Mouse (Mus musculus): ENCODE measurements at regions not wholly inside any gene's neighbourhood (a gene's known extent, or its start where the extent isn't known, plus 50 kb on each side); places are given as distances from the start of the nearest gene placed in this dataset.

- TF ChIP-seq CTCF (IDR thresholded peaks at IDR 0.05; ENCODE audit: control insufficient read depth, insufficient read depth, insufficient read length) (no peak), USF1 (IDR thresholded peaks at IDR 0.05; ENCODE audit: low read depth) (no peak), MYOG (IDR thresholded peaks at IDR 0.05; ENCODE audit: control insufficient read depth, extremely low read depth, insufficient read length) (no peak), MYOD1 (IDR thresholded peaks at IDR 0.05; ENCODE audit: control insufficient read depth, insufficient read length, low read depth) (no peak), MAX (IDR thresholded peaks at IDR 0.05) (no peak)
These were observed 475.9 kb upstream of the Fam92a start for GRCm38 (mm10) chr4:12647732-12648131.
